Mouse (Mus musculus): ENCODE results near the gene Cd164. TPM values are rescaled to one million over a fixed set of nuclear protein-coding genes. Genes with fewer than 3 reads are reported as not detected.

Gene Cd164
- polyA plus RNA-seq, 1 experiment from 2014 or later: 178 TPM

DNA sequence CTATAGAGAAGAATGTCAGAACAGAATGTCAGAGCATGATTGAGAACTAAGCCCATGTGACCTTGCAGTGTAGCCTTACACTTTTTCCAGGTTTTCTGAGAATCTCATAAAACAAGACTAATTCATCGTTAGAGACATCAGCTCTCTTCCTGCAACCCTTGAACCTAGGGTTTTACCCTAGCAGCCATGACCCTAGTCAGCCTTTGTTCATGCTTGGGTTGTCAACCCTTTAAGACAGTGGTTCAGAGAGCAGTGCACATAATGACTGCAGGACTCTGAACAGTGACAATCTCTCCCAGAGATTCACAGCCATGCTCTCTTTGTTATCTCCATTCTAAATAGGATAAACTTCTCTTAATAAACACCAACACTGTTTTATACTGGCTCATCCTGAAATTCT, 59.3 kb downstream of the Cd164 start:
- 0 out of 2 replicates have a peak, but pooled peaks cover 8% of the 10 kb centered on the region for H3K4me1 ChIP-seq (ENCODE audit: control insufficient read depth, insufficient read depth, low read length)
- H3K27ac ChIP-seq (ENCODE audit: low read length): no peak overlapping the region
- no peaks in the 10 kb centered on the region for H3K9me3 ChIP-seq (ENCODE audit: control insufficient read depth, low read depth, low read length)
- ATAC-seq (ENCODE audit: insufficient number of reproducible peaks, insufficient read depth, low FRiP score, low read depth): no peak
- H3K27me3 ChIP-seq (ENCODE audit: control insufficient read depth, insufficient read depth, low read length): no peaks in the 10 kb centered on the region
- WGBS: 61% methylated on average over 1 of the region's 1 CpGs
- H3K4me2 ChIP-seq (replicated peaks; ENCODE audit: low read depth, low read length): no peak overlapping the region
- H3K9ac ChIP-seq (replicated peaks; ENCODE audit: low read depth, low read length): no peak overlapping the region
- no peaks in the 10 kb centered on the region for H3K36me3 ChIP-seq (ENCODE audit: control insufficient read depth, insufficient read depth, low read length)
- no peak overlapping the region for H3K4me3 ChIP-seq (ENCODE audit: low read depth, low read length)

DNA sequence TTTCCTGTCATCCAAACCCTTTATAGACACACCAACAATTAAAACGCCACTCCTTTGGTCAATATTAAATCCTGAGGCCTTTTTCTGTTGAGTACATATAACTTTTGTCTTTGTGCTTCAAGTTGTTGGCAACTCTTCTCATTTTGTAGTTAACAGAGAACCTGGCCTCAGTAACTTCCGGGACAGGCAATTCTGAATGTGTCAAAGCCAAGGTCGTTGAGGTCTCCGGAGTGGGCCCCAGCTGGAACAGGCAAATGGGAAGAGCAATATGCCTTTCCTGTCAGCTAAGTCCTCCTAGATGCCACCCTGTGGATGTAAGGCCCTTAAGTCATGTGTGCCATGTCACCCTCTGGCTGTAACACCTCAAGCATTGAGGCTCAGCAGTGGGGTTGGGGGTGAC, 61.2 kb downstream of the Cd164 start:
- Histone ChIP-seq H3K27me3 (ENCODE audit: control insufficient read depth, insufficient read depth, low read length) (no peaks in the 10 kb centered on the region), H3K27ac (ENCODE audit: low read length) (no peak overlapping the region), H3K9ac (replicated peaks; ENCODE audit: low read depth, low read length) (no peak overlapping the region), H3K9me3 (ENCODE audit: control insufficient read depth, low read depth, low read length) (no peaks in the 10 kb centered on the region), H3K4me3 (ENCODE audit: low read depth, low read length) (no peak overlapping the region), H3K36me3 (ENCODE audit: control insufficient read depth, insufficient read depth, low read length) (no peaks in the 10 kb centered on the region), H3K4me1 (ENCODE audit: control insufficient read depth, insufficient read depth, low read length) (0 out of 2 replicates have a peak, but pooled peaks cover 8% of the 10 kb centered on the region), H3K4me2 (replicated peaks; ENCODE audit: low read depth, low read length) (no peak overlapping the region)
- ATAC-seq (ENCODE audit: insufficient number of reproducible peaks, insufficient read depth, low FRiP score, low read depth): no peak
- WGBS: 58% methylated on average over 4 of the region's 4 CpGs

Other genes starting within 250 kb of the Cd164 start
- 17.0 and 18.7 TPM in 2 replicates for gene Fig4, start 216.2 kb upstream of the Cd164 start, polyA plus RNA-seq (2014; fragmentation: Nextera tagmentation; extraction: Ambion mirVana)
- not detected in 2 replicates for gene Ak9, start 215.4 kb upstream of the Cd164 start, polyA plus RNA-seq (2014; fragmentation: Nextera tagmentation; extraction: Ambion mirVana)
- gene Zbtb24, start 69.0 kb upstream of the Cd164 start, polyA plus RNA-seq (2014; fragmentation: Nextera tagmentation; extraction: Ambion mirVana): 16.7 and 19.2 TPM in 2 replicates
- gene Mical1, start 43.1 kb upstream of the Cd164 start, polyA plus RNA-seq (2014; fragmentation: Nextera tagmentation; extraction: Ambion mirVana): 39.3 and 42.8 TPM in 2 replicates
- gene Smpd2, start 29.0 kb upstream of the Cd164 start, polyA plus RNA-seq (2014; fragmentation: Nextera tagmentation; extraction: Ambion mirVana): 55.1 and 59.6 TPM in 2 replicates
- gene Ppil6, start 29.0 kb upstream of the Cd164 start, polyA plus RNA-seq (2014; fragmentation: Nextera tagmentation; extraction: Ambion mirVana): 1.8 and 2.2 TPM in 2 replicates
- gene Ccdc162, start 197.2 kb downstream of the Cd164 start, polyA plus RNA-seq (2014; fragmentation: Nextera tagmentation; extraction: Ambion mirVana): 0.51 and 1.2 TPM in 2 replicates